32 mouse cellular contexts compared by ENCODE assay signal in the genomic region with DNA sequence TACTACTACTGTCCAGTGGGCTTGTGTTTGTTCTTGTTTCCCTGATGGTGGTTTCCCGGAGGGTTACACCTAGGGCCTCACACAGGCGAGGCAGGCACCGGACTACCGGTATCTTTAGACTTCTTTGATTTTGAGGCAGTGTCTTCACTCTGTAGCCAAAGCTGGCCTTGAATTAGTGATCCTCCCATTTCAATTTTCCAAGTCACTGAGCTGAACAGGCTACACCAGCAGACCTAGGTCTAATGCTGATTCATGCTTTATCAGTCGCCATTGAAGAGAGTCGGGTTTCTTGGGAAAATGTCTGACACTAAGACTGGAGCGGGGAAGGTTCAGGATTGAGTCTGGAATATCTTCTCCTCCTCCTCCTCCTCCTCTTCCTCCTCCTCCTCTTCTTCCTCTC.
"Had no signal": no experiment of that assay in that cellular context is flagged by ENCODE, and none has a peak within 500 bp of the region (broad histone marks: within the 10 kb centered on the region; RNA-seq: fewer than 3 reads in every experiment).

No protein-coding gene starts in this region.

- H3K4me1 ChIP-seq: limb, embryonic 10.5 days; limb, embryonic 12.5 days; limb, embryonic 13.5 days; limb, embryonic 15.5 days; liver, embryonic 12.5 days; liver, embryonic 13.5 days; liver, embryonic 15.5 days; lung, embryonic 15.5 days; midbrain, embryonic 10.5 days; midbrain, embryonic 12.5 days; midbrain, embryonic 13.5 days; midbrain, embryonic 15.5 days; neural tube, embryonic 12.5 days had no signal

- ATAC-seq: liver, embryonic 12.5 days; liver, postnatal 0 days; lung, postnatal 0 days; midbrain, embryonic 13.5 days; midbrain, embryonic 15.5 days; midbrain, embryonic 16.5 days had no signal

- H3K27me3 ChIP-seq: limb, embryonic 12.5 days; limb, embryonic 13.5 days; limb, embryonic 15.5 days; liver, embryonic 12.5 days; liver, embryonic 13.5 days; liver, embryonic 15.5 days; lung, embryonic 15.5 days; megakaryocyte, embryonic 14.5 days; midbrain, embryonic 12.5 days; midbrain, embryonic 13.5 days; midbrain, embryonic 15.5 days; neural tube, embryonic 12.5 days had no signal

- DNase-seq: left cerebral cortex, postnatal 4 days; liver; liver, embryonic 13.5 days; liver, postnatal 0 days; lung, adult 18-20 months; lung, adult 2 months; lung, embryonic 14.5 days; lung, postnatal 10 days; lung, postnatal 14 days; lung, postnatal 36 days; lung, postnatal 4 days; midbrain, embryonic 14.5 days had no signal

- H3K9me3 ChIP-seq: limb, embryonic 10.5 days; limb, embryonic 15.5 days; liver, embryonic 15.5 days; midbrain, embryonic 15.5 days had no signal

- H3K36me3 ChIP-seq: limb, embryonic 10.5 days; limb, embryonic 12.5 days; limb, embryonic 13.5 days; limb, embryonic 15.5 days; liver, embryonic 12.5 days; liver, embryonic 13.5 days; liver, embryonic 15.5 days; lung, embryonic 15.5 days; midbrain, embryonic 10.5 days; midbrain, embryonic 12.5 days; midbrain, embryonic 13.5 days; midbrain, embryonic 15.5 days; neural tube, embryonic 12.5 days had no signal

- H3K4me2 ChIP-seq: limb, embryonic 12.5 days; limb, embryonic 13.5 days; limb, embryonic 15.5 days; liver, embryonic 11.5 days; liver, embryonic 12.5 days; liver, embryonic 13.5 days; liver, embryonic 15.5 days; lung, embryonic 14.5 days; lung, embryonic 15.5 days; midbrain, embryonic 11.5 days; midbrain, embryonic 12.5 days; midbrain, embryonic 13.5 days; midbrain, embryonic 15.5 days; neural tube, embryonic 12.5 days had no signal

- H3K27ac ChIP-seq: limb, embryonic 10.5 days; limb, embryonic 12.5 days; limb, embryonic 13.5 days; limb, embryonic 15.5 days; liver, embryonic 12.5 days; liver, embryonic 13.5 days; liver, embryonic 14.5 days; liver, embryonic 15.5 days; lung, embryonic 15.5 days; macrophage; midbrain, embryonic 10.5 days; midbrain, embryonic 12.5 days; midbrain, embryonic 13.5 days; midbrain, embryonic 15.5 days; neural tube, embryonic 12.5 days had no signal

- H3K9ac ChIP-seq: limb, embryonic 12.5 days; limb, embryonic 13.5 days; limb, embryonic 15.5 days; liver, embryonic 12.5 days; liver, embryonic 13.5 days; liver, embryonic 14.5 days; liver, embryonic 15.5 days; liver, postnatal 0 days; lung, embryonic 14.5 days; lung, embryonic 15.5 days; midbrain, embryonic 12.5 days; midbrain, embryonic 13.5 days; midbrain, embryonic 15.5 days; neural tube, embryonic 12.5 days had no signal

- H3K4me3 ChIP-seq: limb, embryonic 10.5 days; limb, embryonic 12.5 days; limb, embryonic 13.5 days; limb, embryonic 15.5 days; liver, embryonic 12.5 days; liver, embryonic 13.5 days; liver, embryonic 15.5 days; lung, embryonic 15.5 days; megakaryocyte, embryonic 14.5 days; midbrain, embryonic 10.5 days; midbrain, embryonic 12.5 days; midbrain, embryonic 13.5 days; midbrain, embryonic 15.5 days; myocyte; neural tube, embryonic 12.5 days had no signal
